Mouse (Mus musculus) neural tube, embryonic 14.5 days (tissue): ENCODE results near the gene Psmc3ip. TPM values are rescaled to one million over a fixed set of nuclear protein-coding genes. Genes with fewer than 3 reads are reported as not detected.
A peak's percentile ranks its signal among the peaks of the same experiment; 100 is the strongest.

Experiments used
- ATAC-seq: fragments of 200-750 bp; cut with Nextera tagmentation; 2 replicates; pipeline ENCODE4 v1.8.0; 2017; ENCODE audit warnings: low read depth, mild to moderate bottlenecking, moderate TSS enrichment, moderate library complexity
- H3K27ac ChIP-seq: fragments of 300-500 bp; sonication (generic); 2 replicates; pipeline ENCODE4 v1.5.1; 2014; ENCODE audit warnings: low read depth, mild to moderate bottlenecking, control low read depth, low read length, moderate library complexity, mixed read lengths
- H3K27me3 ChIP-seq: fragments of 300-500 bp; sonication (generic); 2 replicates; pipeline ENCODE4 v1.6.1; 2014; ENCODE audit warnings: low read length; ENCODE audit not compliant: control insufficient read depth, insufficient read depth
- H3K36me3 ChIP-seq: fragments of 300-500 bp; sonication (generic); 2 replicates; pipeline ENCODE4 v1.6.1; 2014; ENCODE audit warnings: low read length, mixed read lengths; ENCODE audit not compliant: control insufficient read depth, insufficient read depth
- H3K4me1 ChIP-seq: fragments of 300-500 bp; sonication (generic); 2 replicates; pipeline ENCODE4 v1.6.1; 2014; ENCODE audit warnings: low read length; ENCODE audit not compliant: control insufficient read depth, insufficient read depth
- H3K4me2 ChIP-seq: fragments of 300-500 bp; sonication (generic); 2 replicates; pipeline ENCODE4 v1.6.1; 2014; ENCODE audit warnings: mild to moderate bottlenecking, low read depth, low read length, control low read depth
- H3K4me3 ChIP-seq: fragments of 300-500 bp; sonication (generic); 2 replicates; pipeline ENCODE4 v1.5.1; 2014; ENCODE audit warnings: low read depth, low read length, control low read depth, mixed read lengths
- H3K9ac ChIP-seq: fragments of 300-500 bp; sonication (generic); replicated peaks from 2 replicates; pipeline ENCODE4 v1.6.1; 2014; ENCODE audit warnings: low read depth, mild to moderate bottlenecking, control low read depth, low read length, mixed read lengths
- H3K9me3 ChIP-seq: fragments of 300-500 bp; sonication (generic); 2 replicates; pipeline ENCODE4 v1.6.1; 2016; ENCODE audit warnings: low read length; ENCODE audit not compliant: control insufficient read depth
- WGBS: fragments of 180-500 bp; shearing (Covaris S2); extraction: QIAGEN DNeasy Blood & Tissue Kit; methylation state at CpG from one replicate; pipeline ENCODE4 v1.1.7; 2014; 5-methylcytosine and 5-hydroxymethylcytosine counted together
- polyA plus RNA-seq: library from polyadenylated mRNA; unstranded; fragments of >200 nt; fragmentation: Nextera tagmentation; extraction: Ambion mirVana; gene quantifications from 2 replicates; pipeline ENCODE4 v1.2.1, GENCODE M21; 2014

Gene Psmc3ip
- polyA plus RNA-seq, 1 experiment from 2014 or later, result 19.0 TPM

DNA sequence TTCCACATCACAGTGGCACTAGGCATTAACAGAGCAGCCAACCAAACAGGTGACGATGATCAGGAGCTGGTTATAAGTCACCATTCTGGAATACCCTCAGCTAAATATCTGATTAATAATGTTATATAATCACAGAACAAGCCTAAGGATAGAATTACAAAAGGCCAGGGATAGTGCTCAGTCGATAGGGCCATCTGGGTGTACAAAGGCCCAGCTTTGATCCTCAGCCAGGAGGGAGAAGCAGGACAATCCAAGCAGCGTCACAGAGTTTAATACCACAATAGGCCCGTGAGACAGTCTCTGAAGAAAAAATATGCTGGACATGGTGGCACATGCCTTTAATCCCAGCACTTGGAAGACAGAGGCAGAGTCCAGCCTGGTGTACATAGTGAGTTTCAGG lies 14.1 kb upstream of the Psmc3ip start:
- Histone ChIP-seq H3K27me3 (no peaks in the 10 kb centered on the region), H3K4me2 (no peak overlapping the region), H3K4me3 (no peak overlapping the region), H3K9me3 (no peaks in the 10 kb centered on the region), H3K27ac (no peak overlapping the region), H3K4me1 (no peaks in the 10 kb centered on the region), H3K36me3 (no peaks in the 10 kb centered on the region), H3K9ac (no peak overlapping the region)
- no peak for ATAC-seq
- WGBS, result 66% methylated on average over 4 of the region's 4 CpGs

DNA sequence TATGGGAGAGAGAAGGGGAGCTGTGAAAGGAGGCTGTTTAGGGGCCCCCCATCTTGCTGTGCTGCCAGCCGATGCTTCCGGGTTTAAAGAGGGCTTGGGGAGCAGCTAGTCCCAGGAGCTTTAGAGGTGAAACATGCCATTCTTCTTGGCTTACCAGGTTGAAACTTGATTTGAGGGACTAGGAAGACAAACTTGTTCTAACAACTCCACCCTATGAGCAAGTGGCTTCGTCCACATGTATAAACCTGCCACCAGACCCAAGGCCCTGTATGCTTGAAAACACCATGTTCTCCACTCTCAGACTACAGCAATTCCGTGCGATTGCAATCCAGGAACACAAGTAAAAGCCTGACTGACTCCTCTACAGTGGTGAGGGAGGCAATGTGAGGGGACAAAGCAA lies 7.8 kb upstream of the Psmc3ip start:
- Histone ChIP-seq H3K4me2 (no peak overlapping the region), H3K4me1 (no peaks in the 10 kb centered on the region), H3K9ac (no peak overlapping the region), H3K27ac (no peak overlapping the region), H3K9me3 (no peaks in the 10 kb centered on the region), H3K36me3 (peaks cover 52% of the 10 kb centered on the region), H3K27me3 (no peaks in the 10 kb centered on the region), H3K4me3 (no peak overlapping the region)
- ATAC-seq, result no peak
- 95% methylated on average over 5 of the region's 5 CpGs for WGBS

DNA sequence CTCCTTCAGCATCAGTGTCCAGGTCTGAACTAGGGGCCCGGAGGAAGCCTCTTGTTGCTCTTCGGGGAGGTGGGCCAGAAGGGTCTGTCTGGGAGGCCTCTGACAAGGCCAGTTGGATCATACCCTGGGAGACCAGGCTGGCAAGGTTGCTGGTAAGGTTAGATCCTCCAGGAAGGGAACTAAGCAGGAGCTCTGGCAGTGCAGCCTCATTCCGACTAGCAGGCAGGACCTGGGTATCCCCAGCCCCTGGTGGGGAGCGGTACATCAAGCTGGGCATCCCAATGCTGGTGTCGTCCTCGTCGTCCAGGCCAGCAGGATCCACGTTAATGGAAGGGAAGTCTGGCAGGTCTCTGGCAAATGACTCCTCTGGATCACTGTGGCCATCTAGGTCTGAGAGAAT lies 3.0 kb upstream of the Psmc3ip start:
- no peaks in the 10 kb centered on the region for H3K27me3 ChIP-seq
- no peak overlapping the region for H3K27ac ChIP-seq
- peaks cover 60% of the 10 kb centered on the region for H3K36me3 ChIP-seq
- H3K4me2 ChIP-seq, result no peak overlapping the region
- no peak for ATAC-seq
- 93% methylated on average over 8 of the region's 8 CpGs for WGBS
- H3K9ac ChIP-seq, result no peak overlapping the region
- H3K4me3 ChIP-seq, result no peak overlapping the region
- H3K9me3 ChIP-seq, result no peaks in the 10 kb centered on the region
- 0 out of 2 replicates have a peak, but pooled peaks cover 7% of the 10 kb centered on the region for H3K4me1 ChIP-seq

DNA sequence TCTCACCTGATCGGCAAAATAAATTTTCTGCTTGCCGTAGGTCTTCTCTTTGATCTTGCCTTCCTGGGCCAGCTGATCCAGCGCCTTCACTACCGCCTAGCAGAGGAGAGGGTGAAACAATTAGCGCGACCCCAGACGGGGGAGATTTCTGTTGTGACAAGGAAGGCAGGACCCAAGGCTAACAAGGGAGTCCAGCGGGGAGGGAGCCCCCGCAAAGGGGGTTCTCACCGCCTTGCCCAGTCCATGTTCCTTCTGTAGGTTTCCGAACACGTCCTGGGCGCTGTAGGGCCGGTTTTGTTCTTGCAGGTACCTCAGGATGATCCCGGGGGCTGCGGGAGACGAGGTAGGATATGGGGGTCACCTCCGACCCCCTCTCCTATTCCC lies 314 bp downstream of the Psmc3ip start:
- Histone ChIP-seq H3K27me3 (no peaks in the 10 kb centered on the region), H3K27ac (no peak overlapping the region), H3K4me3 (peak overlapping the region; percentile 75), H3K36me3 (peaks cover 64% of the 10 kb centered on the region), H3K4me1 (0 out of 2 replicates have a peak, but pooled peaks cover 7% of the 10 kb centered on the region), H3K9ac (peak overlapping the region; percentile 44), H3K9me3 (no peaks in the 10 kb centered on the region), H3K4me2 (peak overlapping the region; percentile 71)
- WGBS, result under 1% methylated on average over 18 of the region's 18 CpGs
- ATAC-seq, result no peak

DNA sequence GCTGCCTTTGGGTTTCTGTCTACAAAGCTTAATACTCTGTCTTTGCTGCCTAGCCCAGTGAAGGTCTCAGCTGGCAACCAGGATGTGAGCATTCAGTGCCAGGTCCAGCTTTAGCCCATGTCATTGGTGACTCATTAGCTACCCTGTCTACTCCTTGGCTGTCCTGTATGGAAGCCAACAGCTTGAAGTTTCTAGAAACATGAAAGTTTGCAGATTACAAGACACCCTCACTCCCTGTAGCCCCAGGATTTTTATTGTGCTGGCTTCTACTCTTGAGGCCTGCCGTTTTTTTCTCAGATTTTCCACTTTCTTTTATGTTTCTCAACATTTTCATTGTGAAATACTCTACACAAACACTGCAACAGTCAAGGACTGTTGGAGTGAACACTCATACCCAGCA lies 5.3 kb downstream of the Psmc3ip start:
- WGBS, result 91% methylated on average over 1 of the region's 1 CpGs
- H3K36me3 ChIP-seq, result peaks cover 41% of the 10 kb centered on the region
- ATAC-seq, result no peak

DNA sequence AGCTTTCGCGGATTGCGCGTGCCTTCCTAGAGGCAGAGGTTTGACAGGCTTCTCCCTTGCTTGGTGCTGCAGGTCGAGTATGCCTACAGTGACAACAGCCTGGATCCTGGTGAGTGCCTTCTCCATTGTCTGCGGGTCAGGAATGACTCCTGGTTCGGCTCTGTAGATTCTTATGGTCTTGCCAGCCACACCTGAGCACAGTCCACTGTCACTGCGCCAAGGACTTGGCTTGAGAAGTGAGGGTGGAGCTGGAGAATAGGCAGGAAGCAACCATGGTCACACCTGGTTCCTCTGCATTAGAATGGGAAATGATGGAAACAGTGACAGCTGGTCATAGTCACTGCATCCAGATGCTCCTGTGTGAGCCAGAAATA lies 7.6 kb downstream of the Psmc3ip start:
- H3K9ac ChIP-seq, result peak overlapping the region; percentile 83
- WGBS, result 9% methylated on average over 8 of the region's 8 CpGs
- H3K36me3 ChIP-seq, result peaks cover 40% of the 10 kb centered on the region
- peak overlapping the region; percentile 75 for H3K4me3 ChIP-seq
- H3K9me3 ChIP-seq, result no peaks in the 10 kb centered on the region
- peak overlapping the region; percentile 75 for H3K27ac ChIP-seq
- no peaks in the 10 kb centered on the region for H3K27me3 ChIP-seq
- H3K4me1 ChIP-seq, result peaks cover 27% of the 10 kb centered on the region
- H3K4me2 ChIP-seq, result peak overlapping the region; percentile 100
- no peak; the same call in 1 of the 2 replicates for ATAC-seq

More for the DNA sequence above, 5.3 kb downstream of the Psmc3ip start:
- H3K4me1 ChIP-seq, result peaks cover 26% of the 10 kb centered on the region
- H3K27me3 ChIP-seq, result no peaks in the 10 kb centered on the region
- H3K27ac ChIP-seq, result no peak overlapping the region
- no peak overlapping the region for H3K4me2 ChIP-seq
- H3K9me3 ChIP-seq, result no peaks in the 10 kb centered on the region
- H3K4me3 ChIP-seq, result no peak overlapping the region
- no peak overlapping the region for H3K9ac ChIP-seq

DNA sequence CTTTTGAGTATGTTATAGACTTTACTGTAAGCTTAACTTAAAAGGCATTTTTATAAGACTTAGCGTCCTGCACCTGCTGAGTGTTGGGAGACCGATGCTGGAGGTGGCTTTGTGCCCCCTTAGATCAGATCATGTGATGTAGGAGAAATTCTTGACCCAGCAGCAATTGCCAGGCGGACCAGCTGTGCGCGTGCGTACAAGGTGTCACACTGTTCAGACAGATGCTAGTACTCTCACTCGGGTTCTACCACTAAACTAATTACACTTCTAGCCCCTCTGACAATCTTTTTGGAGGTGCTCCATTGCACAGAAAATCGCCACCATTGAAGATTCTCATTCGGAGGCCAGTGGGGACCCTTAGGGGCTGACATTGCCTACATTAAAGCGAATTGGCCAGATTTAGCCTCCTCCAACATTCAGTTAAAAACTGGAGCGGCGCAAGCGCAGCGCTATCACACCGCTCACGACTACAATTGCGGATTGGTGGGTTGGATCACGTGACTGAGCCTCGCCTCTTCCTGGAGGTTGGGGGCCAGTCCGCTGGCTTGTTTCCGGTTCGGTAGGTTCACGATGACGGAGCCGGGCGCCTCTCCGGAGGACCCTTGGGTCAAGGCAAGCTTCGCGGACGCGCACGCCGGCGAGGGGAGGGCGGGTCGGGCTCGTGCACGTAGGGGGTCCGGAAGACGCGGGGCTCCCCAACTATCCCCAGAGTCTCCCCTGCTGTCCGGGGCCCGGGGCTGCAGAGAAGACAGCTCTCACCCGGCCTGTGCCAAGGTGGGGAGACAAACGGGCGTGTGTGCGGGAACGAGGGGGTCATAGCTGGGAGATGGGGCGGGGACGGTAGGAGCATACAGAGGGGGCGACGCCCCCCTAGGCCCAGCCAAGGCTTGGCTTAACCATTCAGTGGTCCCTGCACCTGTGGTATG lies 8.2 kb downstream of the Psmc3ip start, which contains the start of gene Mlx:
Mlx (plus strand) TSS at position 522 of the 926 bp plus-strand sequence.
- peak within 1 kb of the TSS; percentile 75 for H3K4me3 ChIP-seq
- under 1% methylated on average over 50 of the region's 52 CpGs for WGBS
- H3K9ac ChIP-seq, result peak within 1 kb of the TSS; percentile 83
- peaks cover 34% of the 10 kb centered on the region for H3K36me3 ChIP-seq
- peak; percentile 85 for ATAC-seq
- peaks cover 27% of the 10 kb centered on the region for H3K4me1 ChIP-seq
- H3K4me2 ChIP-seq, result peak within 1 kb of the TSS; percentile 100
- H3K27ac ChIP-seq, result peak within 1 kb of the TSS; percentile 75
- H3K27me3 ChIP-seq, result no peaks in the 10 kb centered on the region
- no peaks in the 10 kb centered on the region for H3K9me3 ChIP-seq

DNA sequence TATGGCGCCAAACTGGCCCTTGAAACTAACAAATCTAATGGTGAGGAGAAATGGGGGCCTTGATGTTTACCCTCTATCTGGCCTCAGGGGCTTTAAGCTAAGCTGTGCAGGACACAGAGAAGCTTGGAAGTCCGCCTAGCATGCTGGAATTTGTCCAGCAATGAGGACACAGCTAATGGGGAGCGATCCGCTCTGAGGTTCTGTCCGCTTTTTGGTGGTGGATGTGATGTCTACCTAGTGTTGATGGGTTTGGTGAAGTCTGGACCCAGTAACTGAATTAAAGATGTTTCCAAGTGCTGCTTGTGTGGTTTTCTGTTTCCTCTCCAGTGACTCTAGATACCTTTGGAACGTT lies 8.9 kb downstream of the Psmc3ip start:
- Histone ChIP-seq H3K9ac (0 out of 2 replicates have a peak overlapping the region, but pooled peaks have one; percentile 8), H3K4me3 (peak overlapping the region; percentile 75), H3K9me3 (no peaks in the 10 kb centered on the region), H3K27ac (peak overlapping the region; percentile 75), H3K27me3 (no peaks in the 10 kb centered on the region), H3K4me1 (peaks cover 29% of the 10 kb centered on the region), H3K4me2 (peak overlapping the region; percentile 100), H3K36me3 (peaks cover 27% of the 10 kb centered on the region)
- no peak for ATAC-seq
- 82% methylated on average over 6 of the region's 6 CpGs for WGBS

DNA sequence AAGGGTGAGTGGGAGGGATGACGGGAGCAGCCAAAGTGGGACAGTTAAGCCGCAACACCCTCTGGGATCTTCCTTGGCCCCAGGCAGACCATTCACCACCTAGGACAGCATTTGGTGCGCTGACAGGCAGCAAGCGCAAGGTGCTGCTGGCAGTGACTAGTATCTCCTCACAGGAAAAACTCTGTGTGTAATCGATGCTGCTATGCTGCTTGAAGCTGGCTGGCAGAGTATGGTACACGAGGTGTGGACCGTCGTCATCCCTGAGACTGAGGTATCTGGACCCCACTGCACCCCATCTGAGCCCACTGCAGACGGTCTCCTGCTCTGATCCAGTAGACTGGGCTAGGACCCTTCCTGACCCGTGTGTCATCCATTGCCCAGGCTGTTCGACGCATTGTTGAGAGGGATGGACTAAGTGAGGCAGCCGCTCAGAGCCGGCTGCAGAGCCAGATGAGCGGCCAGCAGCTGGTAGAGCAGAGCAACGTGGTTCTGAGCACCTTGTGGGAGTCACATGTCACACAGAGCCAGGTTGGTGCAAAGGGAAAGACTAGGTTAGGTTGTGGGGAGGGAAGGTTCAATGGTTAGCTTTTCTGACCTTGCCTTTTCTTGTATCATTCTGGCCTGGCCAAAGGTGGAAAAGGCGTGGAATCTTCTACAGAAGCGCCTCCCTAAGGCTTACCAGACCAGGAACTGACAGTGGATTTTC lies 9.5 kb downstream of the Psmc3ip start:
- no peak overlapping the region for H3K4me2 ChIP-seq
- H3K9me3 ChIP-seq, result no peaks in the 10 kb centered on the region
- no peaks in the 10 kb centered on the region; the same call in 1 of the 2 replicates for H3K27me3 ChIP-seq
- ATAC-seq, result no peak
- peaks cover 30% of the 10 kb centered on the region for H3K4me1 ChIP-seq
- no peak overlapping the region for H3K4me3 ChIP-seq
- 93% methylated on average over 18 of the region's 18 CpGs for WGBS
- H3K36me3 ChIP-seq, result peaks cover 21% of the 10 kb centered on the region
- no peak overlapping the region for H3K27ac ChIP-seq
- no peak overlapping the region for H3K9ac ChIP-seq
